Mouse (Mus musculus): ENCODE measurements around the gene Fam89b.

Gene Fam89b

DNA sequence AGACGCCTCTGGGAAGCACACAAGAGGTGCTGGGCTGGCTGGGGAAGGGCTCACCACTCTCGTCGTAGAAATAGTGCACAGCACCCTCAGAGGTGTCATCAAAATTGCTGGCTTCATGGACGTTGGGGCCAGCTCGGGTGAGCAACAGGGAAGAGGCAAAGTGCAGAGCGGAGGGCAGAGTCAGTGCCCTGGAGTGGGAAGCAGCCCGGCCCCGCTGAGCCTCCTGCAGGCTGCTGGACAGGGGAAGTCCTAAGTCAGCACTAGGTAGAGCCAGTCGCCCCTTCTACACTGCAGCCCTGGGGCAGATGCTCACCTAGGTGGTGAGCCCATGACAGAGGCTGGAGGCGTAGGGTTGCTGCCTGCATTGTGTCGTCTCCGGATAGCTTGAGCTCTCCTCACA is 45.2 kb downstream of the Fam89b start:
- no peak for DNase-seq (ENCODE audit: low read depth)

DNA sequence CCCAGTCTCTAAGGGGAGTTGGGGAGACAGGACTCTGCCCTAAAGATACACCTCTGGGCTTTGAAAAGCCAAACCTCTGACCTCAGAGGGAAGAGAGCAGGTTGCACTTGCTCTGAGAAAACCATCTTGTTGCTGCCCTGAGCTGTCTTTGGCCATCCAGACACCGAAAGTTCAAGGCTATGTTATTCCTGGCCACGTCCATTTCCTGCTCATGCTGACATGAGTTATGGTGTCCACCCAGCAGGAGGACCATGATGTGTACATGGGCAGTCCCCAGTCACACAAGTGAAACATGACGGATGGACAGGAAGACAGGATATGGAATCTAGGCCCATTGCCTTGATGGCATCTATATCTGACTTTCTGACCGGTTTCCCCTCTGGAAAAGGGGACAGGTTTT is 49.0 kb downstream of the Fam89b start:
- DNase-seq (ENCODE audit: low read depth): no peak
